Mouse (Mus musculus) CH12.LX (cell line): Measurements from ENCODE around the gene Carhsp1. TPM values are rescaled to one million over a fixed set of nuclear protein-coding genes. Genes with fewer than 3 reads are reported as not detected.

Experiments
- DNase-seq: peaks from one replicate; pipeline ENCODE4 v3.0.0-alpha.2; 2013; ENCODE audit errors: extremely low read depth
- H3K27ac ChIP-seq: 2 replicates; pipeline ENCODE4 v1.5.1; 2012; ENCODE audit warnings: low read depth, mild to moderate bottlenecking, control low read depth, moderate library complexity; ENCODE audit not compliant: insufficient read depth
- H3K27me3 ChIP-seq: replicated peaks from 2 replicates; pipeline ENCODE3; 2012; ENCODE audit warnings: inconsistent platforms
- H3K36me3 ChIP-seq, 2 experiments: replicated peaks in 1 of 2; 2 replicates each; pipeline versions ENCODE3 to v1.6.1; 2012; ENCODE audit warnings: inconsistent platforms in 1 of 2, low read length in 1 of 2, mild to moderate bottlenecking in 1 of 2, mixed read lengths in 1 of 2, moderate library complexity in 1 of 2; ENCODE audit not compliant: control insufficient read depth in 1 of 2, insufficient read depth in 1 of 2
- H3K4me1 ChIP-seq, 2 experiments: 2 replicates each; pipeline ENCODE4 v1.6.1; 2012; ENCODE audit warnings: inconsistent platforms in 1 of 2, moderate library complexity in 1 of 2; ENCODE audit not compliant: insufficient read depth in 2 of 2, control insufficient read depth in 1 of 2
- H3K4me2 ChIP-seq: 2 replicates; pipeline ENCODE4 v1.6.1; 2012; ENCODE audit warnings: low read depth, mild to moderate bottlenecking, control low read depth; ENCODE audit not compliant: poor library complexity, insufficient read depth, severe bottlenecking
- H3K4me3 ChIP-seq, 3 experiments: fragments of 150-350 bp in 1 of 3; sonication (generic) in 1 of 3; replicated peaks in 1 of 3; 2 replicates each; pipeline versions ENCODE3 to v1.5.1; 2011 to 2012; ENCODE audit warnings: low read depth in 2 of 3, low read length in 2 of 3, mild to moderate bottlenecking in 2 of 3, moderate library complexity in 2 of 3, control low read depth in 1 of 3, improper control_type of control experiment in 1 of 3, inconsistent platforms in 1 of 3, mixed read lengths in 1 of 3; ENCODE audit not compliant: poor library complexity in 1 of 3
- H3K79me2 ChIP-seq: replicated peaks from 2 replicates; pipeline ENCODE4 v1.6.1; 2012; ENCODE audit warnings: mild to moderate bottlenecking, moderate library complexity; ENCODE audit not compliant: control insufficient read depth, poor library complexity, insufficient read depth, severe bottlenecking; ENCODE audit errors: extremely low read depth
- H3K9ac ChIP-seq: 2 replicates; pipeline ENCODE4 v1.6.1; 2012; ENCODE audit warnings: low read depth, mild to moderate bottlenecking, control low read depth, moderate library complexity; ENCODE audit not compliant: insufficient read depth
- H3K9me3 ChIP-seq: replicated peaks from 2 replicates; pipeline ENCODE3; 2012; ENCODE audit warnings: low read length, inconsistent platforms, mixed read lengths
- BHLHE40 ChIP-seq: IDR thresholded peaks from 2 replicates; pipeline ENCODE4 v1.6.1; 2011; ENCODE audit warnings: mild to moderate bottlenecking, low read depth, low read length, improper control_type of control experiment
- CHD1 ChIP-seq: IDR thresholded peaks from 2 replicates; pipeline ENCODE4 v1.6.1; 2012; ENCODE audit warnings: low read depth, low read length, improper control_type of control experiment, inconsistent platforms
- HCFC1 ChIP-seq: IDR thresholded peaks from 2 replicates; pipeline ENCODE4 v1.6.1; 2012; ENCODE audit warnings: low read depth, mild to moderate bottlenecking, inconsistent platforms, low read length, improper control_type of control experiment
- JUN ChIP-seq: IDR thresholded peaks from 2 replicates; pipeline ENCODE4 v1.6.1; 2011; ENCODE audit warnings: low read depth, mild to moderate bottlenecking, low read length, improper control_type of control experiment, moderate library complexity; ENCODE audit not compliant: insufficient read depth
- MAFK ChIP-seq: IDR thresholded peaks from 2 replicates; pipeline ENCODE4 v1.6.1; 2011; ENCODE audit warnings: low read length, improper control_type of control experiment; ENCODE audit not compliant: insufficient replicate concordance
- MAZ ChIP-seq: IDR thresholded peaks from 2 replicates; pipeline ENCODE4 v1.6.1; 2012; ENCODE audit warnings: low read depth, mild to moderate bottlenecking, inconsistent platforms, low read length, improper control_type of control experiment, moderate library complexity
- NELFE ChIP-seq: IDR thresholded peaks from 2 replicates; pipeline ENCODE4 v1.6.1; 2011; ENCODE audit warnings: low read depth, low read length, improper control_type of control experiment
- POLR2A ChIP-seq: IDR thresholded peaks from 2 replicates; pipeline ENCODE4 v1.6.1; 2011; ENCODE audit warnings: low read depth, mild to moderate bottlenecking, improper control_type of control experiment, low read length
- RCOR1 ChIP-seq: conservative IDR thresholded peaks from 2 replicates; pipeline ENCODE4 v1.6.1; 2012; ENCODE audit warnings: low read depth, mild to moderate bottlenecking, inconsistent platforms, low read length, improper control_type of control experiment
- SMC3 ChIP-seq: IDR thresholded peaks from 2 replicates; pipeline ENCODE4 v1.6.1; 2011; ENCODE audit warnings: low read depth, low read length, improper control_type of control experiment
- TBP ChIP-seq: conservative IDR thresholded peaks from 2 replicates; pipeline ENCODE4 v1.6.1; 2011; ENCODE audit warnings: low read depth, low read length, improper control_type of control experiment
- USF1 ChIP-seq: IDR thresholded peaks from 2 replicates; pipeline ENCODE4 v1.6.1; 2014; ENCODE audit warnings: low read depth, mild to moderate bottlenecking, inconsistent platforms, low read length, improper control_type of control experiment
- USF2 ChIP-seq: conservative IDR thresholded peaks from 2 replicates; pipeline ENCODE4 v1.6.1; 2011; ENCODE audit warnings: low read depth, low read length, improper control_type of control experiment
- dilution Hi-C: fragments of 300-500 bp; cut with MboI; formaldehyde crosslinking; loops from 2 replicates; pipeline ENCODE4 v1.14.3; 2020; ENCODE audit warnings: low sequenced_read_pairs; ENCODE audit not compliant: extremely low pct_unique_long_range_greater_than_20kb, extremely low pct_ligation_motif_present
- in situ Hi-C: fragments of 300-500 bp; cut with MboI; formaldehyde crosslinking; loops from 3 replicates; pipeline ENCODE4 v1.14.3; 2019; ENCODE audit warnings: low sequenced_read_pairs, low pct_ligation_motif_present, low pct_unique_long_range_greater_than_20kb, mixed read lengths
- polyA plus RNA-seq: library from polyadenylated mRNA; unstranded; fragments of >175 nt; gene quantifications from 2 replicates; pipeline ENCODE4 v1.2.1, GENCODE M21; 2012; ENCODE audit warnings: low read depth; ENCODE audit not compliant: insufficient read length
- total RNA-seq, 2 experiments: library from RNA; depleted of rRNA; stranded (reverse); fragments of 300-350 nt in 1 of 2; fragments of >200 nt in 1 of 2; gene quantifications; 2 replicates each; pipeline ENCODE4 v1.2.3; 2012 to 2014

Gene Carhsp1
- total and polyA plus RNA-seq, 3 experiments: 26.0 to 29.7 (median 26.2) TPM

DNA sequence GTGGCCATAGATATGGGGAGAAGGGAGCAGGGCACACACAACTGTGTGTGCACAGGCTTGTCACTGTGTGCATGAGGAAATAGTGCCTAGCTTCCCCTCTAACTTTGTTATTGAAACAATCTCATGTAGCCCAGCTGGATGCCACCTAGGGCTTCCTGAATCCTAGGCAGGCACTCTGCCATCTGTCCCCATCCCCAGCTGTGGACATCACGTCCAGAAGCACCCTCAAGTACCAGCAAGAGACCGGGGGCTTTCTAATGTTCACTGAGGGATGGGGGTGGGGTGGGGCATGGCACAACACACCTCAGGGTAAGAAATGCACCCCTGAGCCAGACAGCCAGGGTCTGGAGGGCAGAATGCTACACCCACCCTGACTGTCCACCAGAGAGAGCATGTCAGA, 3.6 kb downstream of the Carhsp1 start:
- Histone ChIP-seq H3K4me3 (no peak overlapping the region), H3K4me1 (peaks cover 27 to 68% of the 10 kb centered on the region in 2 experiments), H3K4me2 (no peak overlapping the region), H3K27ac (no peak overlapping the region), H3K9me3 (no peaks in the 10 kb centered on the region), H3K9ac (no peak overlapping the region), H3K27me3 (peaks cover 9% of the 10 kb centered on the region), H3K36me3 (peaks cover 9 to 52% of the 10 kb centered on the region in 2 experiments), H3K79me2 (no peaks in the 10 kb centered on the region)
- TF ChIP-seq TBP (no peak), MAFK (no peak), NELFE (no peak), JUN (no peak), CHD1 (no peak), USF1 (no peak), RCOR1 (no peak), HCFC1 (no peak)
- dilution Hi-C loops: no loop called here
- DNase-seq: no peak
- in situ Hi-C loops: no loop called here

DNA sequence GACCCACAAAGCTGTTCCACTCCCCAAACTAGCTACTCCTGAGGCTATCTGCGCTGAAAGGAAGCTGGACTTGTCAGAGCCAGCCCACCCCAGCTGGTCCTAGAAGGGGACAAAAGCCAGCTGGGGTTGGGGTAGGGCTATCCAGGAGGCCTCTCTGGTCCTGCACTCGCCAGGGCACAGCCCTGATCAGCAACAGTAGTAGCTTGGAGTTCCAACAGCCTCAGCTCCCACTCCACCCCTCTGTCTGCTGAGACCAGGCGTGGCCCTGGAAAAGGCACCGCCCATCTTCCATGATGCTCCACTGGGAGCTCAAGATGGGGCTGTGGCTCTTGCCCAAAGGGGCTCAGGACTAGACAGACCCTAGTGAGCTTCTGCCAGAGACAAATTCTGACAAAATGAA, 4.1 kb downstream of the Carhsp1 start:
- Histone ChIP-seq H3K79me2 (no peaks in the 10 kb centered on the region), H3K36me3 (peaks cover 15 to 57% of the 10 kb centered on the region in 2 experiments), H3K4me2 (no peak overlapping the region), H3K4me3 (no peak overlapping the region), H3K27me3 (peaks cover 3% of the 10 kb centered on the region), H3K9ac (no peak overlapping the region), H3K9me3 (no peaks in the 10 kb centered on the region), H3K27ac (no peak overlapping the region), H3K4me1 (peaks cover 27 to 63% of the 10 kb centered on the region in 2 experiments)
- in situ Hi-C loops (no loop called here), dilution Hi-C loops (no loop called here)
- TF ChIP-seq POLR2A (0 out of 2 replicates have a peak, but pooled peaks have one; percentile 17), MAZ (no peak)
- no peak for DNase-seq

DNA sequence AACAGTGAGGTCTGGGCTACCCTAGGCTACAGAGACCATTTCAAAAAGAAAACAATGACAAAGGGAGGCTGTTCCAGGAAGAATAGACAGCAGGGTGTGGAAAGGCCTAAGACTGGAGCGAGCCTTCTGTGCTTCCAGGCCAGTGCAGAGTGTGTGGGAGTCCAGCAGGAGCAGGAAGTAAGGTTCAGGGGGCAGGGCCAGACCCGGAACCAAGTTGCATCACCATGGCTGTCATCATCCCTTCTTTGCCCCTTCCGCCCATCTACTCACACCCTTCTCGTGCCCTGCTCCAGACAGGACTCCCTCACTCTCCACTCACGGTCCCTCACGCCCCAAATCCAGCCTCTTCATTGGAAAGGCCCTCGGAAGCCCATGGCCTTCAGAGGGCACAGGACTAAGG, 4.7 kb downstream of the Carhsp1 start:
- H3K4me2 ChIP-seq: no peak overlapping the region
- no peak overlapping the region for H3K27ac ChIP-seq
- no peaks in the 10 kb centered on the region for H3K27me3 ChIP-seq
- dilution Hi-C loops: no loop called here
- H3K9me3 ChIP-seq: no peaks in the 10 kb centered on the region
- H3K4me1 ChIP-seq: peaks cover 27 to 58% of the 10 kb centered on the region in 2 experiments
- H3K36me3 ChIP-seq: peaks cover 17 to 63% of the 10 kb centered on the region in 2 experiments
- TF ChIP-seq USF2 (no peak), SMC3 (no peak), NELFE (no peak), POLR2A (no peak), MAZ (no peak), BHLHE40 (no peak), USF1 (no peak)
- TF ChIP-seq, all 38 proteins: peak for 0
- Histone ChIP-seq H3K79me2 (no peaks in the 10 kb centered on the region), H3K4me3 (no peak overlapping the region), H3K9ac (no peak overlapping the region)
- no peak for DNase-seq
- in situ Hi-C loops: no loop called here
